Mouse (Mus musculus): ENCODE results near the gene Car8.

Gene Car8

GRCm38 (mm10) chr4:8238560-8239305 is at the start of gene Car8:
Gene Car8, minus strand, starts transcription at chr4:8239041.
- peak; percentile 41 to 65 for DNase-seq (ENCODE audit: low spot score in 2 of 2)

DNA sequence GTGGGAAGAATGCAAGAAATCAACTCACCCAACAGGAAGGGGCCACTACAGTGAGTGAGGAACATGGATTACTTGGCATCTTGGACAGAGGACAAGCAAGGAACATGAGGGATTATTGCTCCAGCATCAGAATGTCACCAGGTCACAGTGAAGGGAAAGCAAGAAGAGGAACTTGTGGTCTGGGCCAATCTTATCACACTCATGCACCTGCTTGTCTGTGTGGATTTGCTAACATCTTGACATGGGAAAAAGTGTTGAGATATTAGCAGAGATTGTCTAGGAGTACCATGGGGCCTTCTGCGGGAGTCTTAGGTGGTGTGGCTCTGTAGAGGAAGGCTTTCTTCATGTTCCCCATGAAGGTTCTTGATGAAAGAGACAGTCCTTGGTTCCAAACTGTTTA is 46.1 kb upstream of the Car8 start:
- DNase-seq (ENCODE audit: low spot score in 2 of 2): no peak

DNA sequence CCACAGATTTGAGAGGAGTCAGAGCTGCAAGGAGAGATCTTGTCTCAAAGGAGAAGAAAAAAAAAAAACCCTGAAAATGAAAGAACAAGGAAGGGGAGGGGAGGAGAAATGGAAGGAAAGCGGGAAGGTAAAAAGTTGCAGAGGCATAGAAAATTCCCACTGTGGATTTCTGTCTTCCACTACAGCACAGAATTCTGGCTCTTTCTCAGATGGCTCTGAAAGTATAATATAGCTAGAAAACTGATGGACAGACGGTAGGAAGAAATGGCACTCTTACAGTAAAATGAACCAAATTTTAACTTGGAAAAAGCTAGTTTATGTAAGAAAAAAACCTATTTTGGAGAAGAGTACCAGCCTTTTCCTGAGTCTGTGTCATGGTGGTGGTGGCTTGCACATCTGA is 39.3 kb upstream of the Car8 start:
- no peak for DNase-seq (ENCODE audit: low spot score in 2 of 2)

DNA sequence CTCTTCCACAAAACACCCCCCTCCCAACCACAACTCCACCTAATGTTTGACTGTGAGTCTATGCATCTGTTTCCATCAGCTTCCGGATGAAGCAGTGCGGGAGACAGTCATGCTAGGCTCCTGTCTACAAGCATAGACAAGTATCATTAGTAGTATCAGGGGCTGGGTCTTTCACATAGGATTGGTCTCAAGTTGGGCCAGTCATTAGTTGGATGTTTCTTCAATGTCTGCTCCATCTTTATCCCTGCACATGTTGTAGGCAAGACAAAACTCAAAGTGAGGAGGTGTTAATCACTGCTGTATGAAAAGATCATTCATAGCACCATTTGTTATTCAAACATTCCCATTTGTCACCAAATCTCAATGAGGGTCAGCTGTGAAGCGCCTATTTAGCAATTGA is 11.0 kb upstream of the Car8 start:
- DNase-seq (ENCODE audit: low spot score in 2 of 2): no peak

GRCm38 (mm10) chr4:8245495-8246063 is 6.7 kb upstream of the Car8 start:
- DNase-seq (ENCODE audit: low spot score in 2 of 2): no peak

GRCm38 (mm10) chr4:8245062-8245461 is 6.2 kb upstream of the Car8 start:
- no peak for DNase-seq (ENCODE audit: low spot score in 2 of 2)

DNA sequence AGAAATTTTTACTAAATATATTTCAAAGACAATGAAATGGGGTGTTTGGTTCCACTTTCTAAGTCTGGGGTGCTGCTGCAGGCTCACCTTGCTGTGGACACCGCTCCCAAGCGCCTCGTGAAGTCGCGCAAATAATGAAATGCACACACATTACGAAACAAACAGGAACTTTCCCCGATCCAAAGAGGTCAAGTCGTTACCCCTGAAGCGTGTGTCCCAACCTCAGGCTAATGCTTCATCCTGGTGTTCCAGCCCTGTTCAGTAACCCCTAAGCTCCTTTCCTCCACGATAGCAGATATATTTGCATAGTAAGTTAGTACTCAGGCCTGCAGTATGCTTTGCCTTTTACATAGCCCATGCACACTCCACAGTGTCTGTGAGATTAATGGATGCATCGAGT is 858 bp upstream of the Car8 start:
- no peak for DNase-seq (ENCODE audit: low spot score in 2 of 2)

- DNase-seq (ENCODE audit: low spot score in 2 of 2): no peak
Observed at GRCm38 (mm10) chr4:8239306-8239670, 447 bp upstream of the Car8 start.

DNA sequence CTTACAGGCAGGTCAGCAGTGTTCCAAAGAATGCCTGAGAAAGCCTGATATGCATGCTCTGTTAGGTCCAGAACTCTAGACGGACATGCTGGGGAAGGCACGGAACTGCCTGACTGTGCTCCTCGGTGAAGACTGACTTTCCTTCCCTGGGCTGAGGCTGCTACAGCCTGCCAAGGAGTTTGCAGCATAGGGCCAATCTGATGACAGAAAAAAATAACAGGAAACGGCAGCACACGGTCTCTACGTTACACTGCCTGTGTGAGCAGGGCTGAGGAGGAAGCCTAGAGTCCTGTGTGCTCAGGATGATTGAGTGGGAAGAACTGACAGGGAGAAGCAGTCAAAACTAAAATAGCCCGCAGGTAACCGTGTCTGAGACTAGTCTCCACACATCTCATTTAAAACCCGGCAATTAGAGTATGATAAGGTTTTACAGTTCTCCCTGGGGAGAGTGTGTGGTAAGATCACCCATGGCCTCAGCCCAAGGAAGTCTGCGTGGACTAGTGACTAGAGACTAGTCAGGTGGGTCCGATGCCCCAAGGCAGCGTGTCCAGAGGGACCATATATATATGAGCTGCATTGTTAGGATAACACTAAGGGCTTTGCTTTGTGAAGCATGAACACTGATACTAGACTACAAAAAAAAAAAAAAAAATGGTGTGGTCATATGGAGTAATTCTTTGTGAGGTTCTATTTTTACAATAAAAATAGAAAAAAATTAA is 6.3 kb downstream of the Car8 start:
- no peak for DNase-seq (ENCODE audit: low spot score in 2 of 2)

DNA sequence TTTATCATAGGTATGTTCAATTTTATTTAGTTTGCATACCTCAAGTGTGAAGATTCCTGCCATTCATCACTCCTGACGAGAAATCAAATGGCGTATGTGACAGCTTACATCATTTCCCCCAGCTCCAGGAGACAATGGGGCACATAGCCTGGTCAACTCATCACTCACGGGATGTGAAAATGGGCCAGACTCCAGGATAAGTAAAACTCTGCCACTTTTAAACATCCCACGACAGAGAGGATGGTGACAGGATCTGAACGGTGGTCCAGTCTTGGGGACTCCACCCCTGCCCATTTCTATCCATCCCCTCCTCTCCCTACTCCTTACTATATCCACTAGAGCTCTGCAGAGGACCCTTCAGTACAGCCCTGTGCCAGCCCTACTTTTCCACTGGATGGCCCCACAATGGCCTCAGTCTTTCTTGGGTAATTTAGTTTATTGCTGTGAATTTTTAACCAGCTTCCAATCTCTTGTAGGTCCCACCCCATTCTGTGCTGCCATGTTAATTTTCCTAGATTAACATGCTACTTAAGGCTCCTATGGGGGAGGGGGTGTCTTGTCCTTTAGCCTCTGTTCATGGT is 7.5 kb downstream of the Car8 start:
- no peak for DNase-seq (ENCODE audit: low spot score in 2 of 2)

- no peak for DNase-seq (ENCODE audit: low spot score in 2 of 2)
Observed at GRCm38 (mm10) chr4:8229661-8230298, 9.1 kb downstream of the Car8 start.

GRCm38 (mm10) chr4:8218941-8219340 is 19.9 kb downstream of the Car8 start:
- DNase-seq (ENCODE audit: low spot score in 2 of 2): no peak

DNA sequence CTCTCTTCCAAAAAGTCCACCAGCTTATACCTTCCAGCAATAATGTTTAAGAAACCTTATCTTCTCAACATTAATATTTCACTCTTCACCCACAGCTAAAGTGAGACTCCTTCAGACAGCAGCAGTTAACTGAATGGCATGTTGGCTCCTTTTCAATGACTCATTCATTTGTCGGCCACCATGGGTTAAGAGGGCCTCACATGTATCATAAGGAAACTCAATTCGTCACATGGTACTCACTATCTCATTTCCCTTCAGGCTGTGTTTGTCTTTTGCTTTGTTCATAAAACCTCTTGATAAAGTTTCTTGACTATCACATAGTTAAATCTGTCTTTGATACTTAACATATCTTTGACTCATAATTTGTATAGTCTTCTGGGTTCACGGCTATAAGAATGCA is 20.8 kb downstream of the Car8 start:
- no peak for DNase-seq (ENCODE audit: low spot score in 2 of 2)

DNA sequence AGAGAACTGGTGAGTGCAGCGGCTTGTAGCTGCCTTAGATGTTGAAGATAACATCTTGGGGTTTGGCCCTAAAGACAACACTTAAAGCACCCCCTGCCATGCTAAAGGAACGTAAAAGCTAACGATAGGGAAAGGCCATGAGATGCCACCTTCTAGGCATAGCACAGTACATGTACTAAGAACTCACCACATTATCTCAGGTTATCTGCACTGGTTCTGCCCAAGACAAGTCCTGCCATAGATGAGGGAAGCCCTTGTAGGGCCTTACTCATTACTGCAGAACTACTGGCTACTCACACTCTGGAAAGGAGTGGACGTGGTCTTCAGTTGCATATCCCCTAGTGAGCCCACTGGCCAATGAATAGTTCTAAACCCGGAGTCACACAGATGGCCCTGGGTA is 21.6 kb downstream of the Car8 start:
- DNase-seq (ENCODE audit: low spot score in 2 of 2): no peak

- DNase-seq (ENCODE audit: low spot score in 2 of 2): peak; percentile 29 to 31
Observed at GRCm38 (mm10) chr4:8216551-8216950, 22.3 kb downstream of the Car8 start.

DNA sequence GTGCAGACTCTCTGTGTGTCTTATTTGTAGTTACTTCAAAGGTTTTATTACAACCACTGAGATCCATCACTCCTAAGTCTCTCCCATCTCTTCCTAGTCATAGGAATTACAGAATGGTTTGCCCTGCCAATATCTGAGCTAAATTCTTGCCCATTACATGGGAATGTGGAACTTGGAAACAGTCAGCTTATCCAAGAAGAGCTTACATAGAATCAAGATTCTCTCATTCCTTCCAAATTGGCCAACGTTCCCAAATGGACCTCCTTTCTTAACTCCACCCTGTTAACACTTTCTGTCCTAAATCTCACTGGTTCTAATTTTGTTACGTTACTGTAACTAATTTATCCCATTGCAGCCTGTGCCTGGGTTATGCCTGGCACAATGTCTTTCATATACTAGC is 25.2 kb downstream of the Car8 start:
- DNase-seq (ENCODE audit: low spot score in 2 of 2): no peak

GRCm38 (mm10) chr4:8212873-8213569 is 25.8 kb downstream of the Car8 start:
- no peak for DNase-seq (ENCODE audit: low spot score in 2 of 2)

DNA sequence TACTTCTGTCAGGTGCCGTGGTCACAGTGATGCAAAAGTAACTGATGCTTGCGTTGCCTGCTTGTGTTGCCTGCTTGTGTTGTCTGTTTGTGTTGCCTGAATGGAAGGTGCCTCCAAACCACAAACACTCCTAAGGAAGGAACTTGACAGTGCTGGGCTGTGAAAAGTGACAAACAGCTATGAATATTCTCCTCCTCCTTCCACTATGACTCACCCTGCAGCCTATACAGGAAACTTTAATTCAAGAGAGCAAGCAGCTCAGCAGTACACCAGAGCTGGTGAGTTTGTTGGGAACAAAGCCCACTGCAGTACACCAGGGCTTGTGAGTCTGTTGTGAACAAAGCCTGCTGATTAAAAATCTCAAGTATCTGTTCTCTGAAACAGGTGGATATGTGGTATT is 28.4 kb downstream of the Car8 start:
- DNase-seq (ENCODE audit: low spot score in 2 of 2): no peak

DNA sequence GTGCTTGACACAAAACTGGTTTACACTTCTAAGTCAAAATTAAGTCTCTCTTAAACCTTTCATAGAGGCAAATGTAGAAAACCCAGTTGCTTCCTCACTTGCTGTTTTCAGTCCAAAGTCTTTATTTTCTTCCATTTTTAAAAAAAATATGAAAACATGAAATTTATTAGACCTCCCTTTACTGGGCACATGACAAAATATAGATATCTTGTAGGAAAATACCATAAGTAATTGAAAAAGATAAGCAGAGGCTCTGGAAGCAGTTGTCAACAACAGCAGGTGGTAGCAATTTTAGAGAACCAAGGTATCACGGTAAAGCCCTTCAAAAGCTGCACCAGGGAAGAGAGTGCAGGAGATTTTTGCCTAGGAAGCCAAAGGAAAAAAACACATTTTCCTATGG is 30.9 kb downstream of the Car8 start:
- DNase-seq (ENCODE audit: low spot score in 2 of 2): no peak

DNA sequence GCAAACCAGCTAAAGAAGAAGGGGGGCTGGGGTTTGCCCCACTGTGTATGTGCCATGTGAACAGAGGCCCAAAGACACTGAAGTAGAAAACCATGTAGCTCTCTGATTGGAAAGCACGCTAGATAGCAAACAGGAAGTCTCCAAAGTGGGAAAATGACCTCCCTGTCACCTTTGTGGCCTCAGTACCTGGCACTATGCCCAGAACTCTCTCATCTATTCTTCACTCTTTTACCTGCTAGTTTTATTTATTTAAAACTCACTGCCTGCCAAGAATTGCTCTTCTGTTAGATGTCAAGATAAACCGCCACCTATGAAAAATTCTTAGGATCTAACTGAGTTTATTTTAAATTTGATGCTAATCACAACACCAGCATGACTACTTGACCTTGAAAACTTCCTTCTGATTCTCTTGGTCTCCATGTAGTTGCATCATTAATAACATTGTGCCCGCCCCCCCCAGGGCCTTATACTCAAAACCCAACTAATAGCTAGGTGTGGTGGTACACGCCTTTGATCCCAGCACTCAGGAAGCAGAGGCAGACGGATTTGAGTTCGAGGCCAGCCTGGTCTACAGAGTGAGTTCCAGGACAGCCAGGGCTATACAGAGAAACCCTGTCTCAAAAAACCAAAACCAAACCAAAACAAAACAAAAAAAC is 31.8 kb downstream of the Car8 start:
- DNase-seq (ENCODE audit: low spot score in 2 of 2): no peak

GRCm38 (mm10) chr4:8205089-8205649 is 33.7 kb downstream of the Car8 start:
- DNase-seq (ENCODE audit: low spot score in 2 of 2): no peak
